Mouse (Mus musculus) embryo, embryonic 10.5 days (tissue): ENCODE results near the gene Grik3.
"Not testable (repeated sequence)": the region's sequence is repeated elsewhere in the genome, so short reads cannot be mapped to it uniquely, and the experiment has no call there.

Source experiments
- DNase-seq: peaks from one replicate; pipeline ENCODE4 v3.0.0-alpha.2; 2015; ENCODE audit warnings: low spot score

Grik3 gene

DNA sequence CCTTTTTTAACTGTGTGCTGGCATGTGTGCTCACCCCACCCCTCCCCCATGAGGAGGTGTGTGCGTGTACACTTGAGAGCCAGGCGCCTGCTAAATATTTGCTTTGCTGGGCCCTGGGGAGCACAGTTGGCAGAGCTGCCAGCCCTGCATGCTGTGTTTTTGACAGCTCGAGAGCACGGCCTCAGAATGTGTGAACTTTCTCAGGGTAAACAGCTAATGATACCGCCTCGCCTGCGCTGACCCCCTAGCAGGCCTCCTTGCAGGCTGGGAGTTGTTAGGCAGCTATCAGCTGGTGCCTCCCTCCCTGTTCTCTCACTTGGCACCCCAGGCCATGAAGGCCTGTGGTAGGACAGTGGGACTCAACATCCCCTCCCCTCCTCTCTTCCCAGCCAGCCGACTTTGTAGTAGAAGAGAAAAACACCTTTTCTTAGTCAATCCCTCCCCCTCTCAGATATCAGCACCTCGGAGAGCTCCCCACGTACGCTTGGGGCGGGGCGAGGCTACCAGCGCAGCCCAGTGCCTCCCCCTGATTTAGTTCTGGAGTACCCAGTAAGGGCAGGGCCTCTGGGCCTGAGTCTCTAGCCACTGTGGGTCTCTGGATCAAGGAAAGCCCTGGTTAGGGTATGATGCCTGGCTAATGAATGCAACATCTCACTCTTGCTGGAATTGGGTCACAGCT is 99.9 kb downstream of the Grik3 start:
- peak; percentile 82 for DNase-seq

DNA sequence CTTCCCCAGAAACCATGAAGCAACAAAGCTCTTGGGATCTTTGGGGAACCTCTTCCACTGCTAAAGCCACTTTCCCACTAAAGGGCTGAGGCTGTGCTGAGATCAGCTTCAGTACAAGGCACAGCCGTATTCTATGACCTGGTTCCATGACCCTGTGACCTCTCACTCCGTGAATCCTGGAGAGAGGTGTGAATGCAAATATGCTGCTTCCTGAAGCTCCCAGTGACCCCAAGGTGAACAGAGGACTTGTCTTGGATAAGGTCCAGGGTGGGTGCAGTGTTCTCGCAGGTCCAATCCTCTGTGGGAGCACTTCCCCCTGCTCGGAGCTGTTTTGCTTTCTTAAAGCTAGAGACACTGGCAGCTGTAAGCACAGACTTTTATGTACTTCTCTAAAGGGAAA is 102.2 kb downstream of the Grik3 start:
- no peak for DNase-seq

DNA sequence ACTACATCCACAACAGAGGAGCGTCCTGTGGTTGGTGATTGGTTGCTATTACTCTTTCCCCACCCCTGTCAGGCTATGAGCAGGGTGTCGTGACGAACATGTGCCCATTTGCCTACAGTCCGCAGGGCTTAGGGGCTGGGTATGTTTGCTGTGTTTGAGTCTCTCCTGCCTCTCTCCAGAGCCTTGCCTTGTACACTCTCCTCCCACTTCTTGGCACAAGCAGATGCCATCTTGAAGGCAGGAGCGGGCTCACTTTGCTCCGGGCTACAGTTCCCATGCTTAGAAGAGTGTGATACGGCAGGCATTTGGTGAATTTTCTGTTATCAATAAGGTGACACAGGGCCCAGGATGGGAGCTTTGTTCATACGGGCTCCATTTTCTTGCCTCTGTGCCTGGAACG is 104.5 kb downstream of the Grik3 start:
- DNase-seq: no peak

DNA sequence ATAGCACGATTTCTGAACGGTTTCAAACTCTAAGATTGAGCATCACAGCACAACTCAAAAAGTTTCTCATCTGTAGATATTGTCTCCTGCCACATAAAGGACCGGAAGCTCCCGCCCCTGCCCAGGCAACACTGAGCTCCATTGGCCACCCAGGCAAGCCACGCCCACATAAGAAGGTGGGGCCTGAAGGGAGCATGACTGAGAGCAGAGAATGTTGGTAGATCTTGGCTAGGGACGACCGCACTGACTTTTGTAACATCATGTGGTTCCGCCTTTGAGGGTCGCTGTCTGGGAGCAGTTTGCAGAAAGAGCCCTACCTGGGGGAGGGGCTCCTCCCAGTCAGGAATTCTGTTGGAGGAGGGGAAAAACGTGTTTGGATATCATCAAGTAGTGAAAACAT is 108.2 kb downstream of the Grik3 start:
- DNase-seq: no peak

DNA sequence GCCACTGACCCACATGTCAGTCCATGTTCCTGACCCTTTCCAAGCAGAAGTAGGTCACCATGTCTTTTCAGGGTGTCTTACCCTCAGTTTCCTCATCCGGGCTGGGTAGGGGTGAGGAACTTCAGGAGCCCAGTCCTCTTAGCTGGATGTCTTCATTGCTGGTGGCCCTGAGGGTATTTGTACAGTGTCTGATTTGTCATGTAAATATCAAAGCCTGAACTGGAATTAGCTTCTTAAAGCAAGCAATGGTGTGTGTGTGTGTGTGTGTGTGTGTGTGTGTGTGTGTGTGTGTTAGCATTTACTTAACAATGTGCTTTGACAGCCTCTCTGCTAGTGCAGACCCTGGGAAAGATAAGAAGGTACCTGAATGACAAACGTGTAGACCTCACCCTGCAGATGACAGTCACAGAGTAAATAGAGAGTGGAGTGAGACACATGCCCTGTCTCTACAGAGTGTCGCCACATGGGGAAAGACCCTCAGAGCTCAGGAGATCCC is 109.1 kb downstream of the Grik3 start:
- no peak for DNase-seq

DNA sequence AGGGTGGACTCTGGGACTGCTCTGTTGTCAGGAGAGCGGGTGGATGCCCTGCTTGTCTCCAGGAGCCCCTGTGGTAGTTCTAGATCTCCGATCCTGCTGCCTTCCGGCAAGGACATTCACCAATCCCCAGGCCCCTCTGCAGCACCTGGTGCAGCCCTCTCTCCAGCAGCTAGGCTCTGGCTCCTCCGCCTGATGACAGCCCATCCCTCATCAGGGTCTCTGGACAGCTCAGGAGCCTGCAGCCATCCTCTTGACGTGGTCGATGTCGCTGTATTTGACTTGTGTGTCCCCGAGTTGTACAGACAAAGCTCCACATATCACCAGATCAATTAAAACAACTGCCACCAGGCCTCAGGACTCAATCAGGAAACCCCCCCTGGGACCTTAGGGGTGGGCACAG is 110.1 kb downstream of the Grik3 start:
- no peak for DNase-seq

DNA sequence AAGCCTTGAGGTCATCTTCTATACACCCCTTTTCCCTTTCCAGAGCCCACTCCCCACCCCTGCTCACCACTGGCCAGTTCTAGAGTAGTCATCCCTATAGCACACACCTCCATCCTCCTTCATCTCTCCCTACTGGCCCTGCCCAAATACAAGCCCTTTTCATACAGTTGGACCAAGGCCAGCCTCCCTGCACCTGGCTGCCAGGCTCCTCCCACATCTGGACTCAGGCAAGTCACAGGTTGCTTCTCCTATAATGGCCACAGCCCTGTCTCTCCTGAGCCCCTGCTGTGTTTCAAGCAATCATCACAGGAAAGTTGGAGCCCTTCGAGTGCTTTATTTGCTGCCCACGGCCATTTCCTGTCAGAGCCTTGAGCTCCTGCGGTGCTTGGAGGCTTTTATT is 110.8 kb downstream of the Grik3 start:
- DNase-seq: no peak

DNA sequence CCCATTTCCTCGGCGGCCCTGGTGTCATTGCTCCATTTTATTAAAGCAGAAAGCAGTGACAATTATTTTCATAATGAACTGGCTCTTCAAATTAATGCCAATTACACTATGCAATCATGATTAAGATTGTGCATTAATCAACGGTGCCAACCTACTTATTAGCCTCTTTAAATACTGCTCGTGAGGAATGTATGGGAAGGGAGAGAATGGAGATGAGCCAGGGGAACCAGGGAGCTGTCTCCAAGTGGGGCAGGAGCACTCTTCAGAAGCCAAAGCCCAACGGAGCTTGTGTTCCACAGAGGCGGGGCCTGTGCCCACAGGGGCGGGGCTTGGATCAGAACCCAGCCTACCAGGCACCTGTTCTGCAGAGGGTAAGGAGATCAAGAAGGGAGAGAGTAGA is 114.0 kb downstream of the Grik3 start:
- DNase-seq: no peak

DNA sequence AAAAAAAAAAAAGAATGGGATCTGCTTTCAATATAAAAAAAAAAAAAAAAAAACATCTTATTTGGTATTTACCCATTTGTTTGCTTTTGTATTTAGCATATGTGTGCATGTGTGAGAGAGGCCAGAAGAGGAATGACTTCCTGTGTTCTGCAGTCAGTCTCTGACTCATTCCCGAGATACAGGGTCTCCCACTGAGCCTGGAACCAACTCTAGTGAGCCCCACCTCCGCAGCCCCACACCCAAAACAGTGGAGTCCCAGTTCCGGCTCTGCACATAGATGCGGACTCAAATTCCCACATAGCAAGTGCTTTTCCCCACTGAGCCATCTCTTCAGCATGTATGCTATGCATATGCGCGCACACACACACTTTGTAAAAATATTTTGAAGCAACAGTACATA is 115.6 kb downstream of the Grik3 start:
- DNase-seq: no peak

DNA sequence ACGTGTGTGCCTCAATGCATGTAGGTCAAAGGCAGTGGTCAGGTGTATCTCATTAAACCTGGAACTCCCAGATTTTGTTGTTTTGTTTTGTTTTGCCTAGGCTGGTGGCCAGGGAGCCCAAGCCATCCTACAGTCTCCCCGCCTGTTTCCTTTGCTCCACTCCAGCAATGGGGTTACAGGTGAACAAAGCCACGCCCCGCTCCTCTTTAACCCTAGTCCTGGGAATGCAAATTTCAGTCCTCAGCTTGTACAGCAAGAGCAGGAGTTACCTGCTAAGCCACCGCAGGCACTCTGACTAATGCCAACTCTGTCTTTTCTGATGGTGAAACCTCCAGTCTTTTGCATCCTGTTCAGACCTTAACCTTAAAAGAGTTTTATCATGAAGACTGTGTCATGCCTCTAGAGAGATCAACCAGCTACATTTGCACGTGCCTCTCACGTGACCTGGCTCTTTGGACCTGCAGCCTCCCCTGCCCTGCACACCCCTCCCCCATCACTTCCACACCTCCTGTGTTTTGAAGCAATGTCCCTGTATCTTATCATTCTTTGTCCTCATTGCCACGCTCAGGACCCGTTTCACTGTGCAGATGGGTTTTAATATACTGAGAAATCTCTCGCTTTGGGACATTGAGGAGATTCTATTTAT is 117.0 kb downstream of the Grik3 start:
- no peak for DNase-seq

DNA sequence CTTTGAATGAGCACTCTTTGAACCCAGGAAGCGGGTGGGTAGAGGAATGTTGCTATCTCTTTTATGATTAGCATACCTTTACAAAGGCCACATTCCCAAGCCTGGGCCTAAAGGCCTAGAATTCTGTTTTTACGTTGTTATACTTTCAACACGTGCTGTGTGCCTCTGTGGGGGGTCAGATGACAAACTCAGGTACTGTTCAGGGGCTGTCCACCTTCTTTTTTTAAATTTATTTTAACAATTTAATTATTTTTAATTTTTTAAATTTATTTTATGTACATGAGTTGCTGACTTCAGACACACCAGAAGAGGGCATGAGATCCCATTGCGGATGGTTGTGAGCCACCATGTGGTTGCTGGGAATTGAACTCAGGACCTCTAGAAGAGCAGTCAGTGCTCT is 118.4 kb downstream of the Grik3 start:
- not testable (repeated sequence) for DNase-seq

DNA sequence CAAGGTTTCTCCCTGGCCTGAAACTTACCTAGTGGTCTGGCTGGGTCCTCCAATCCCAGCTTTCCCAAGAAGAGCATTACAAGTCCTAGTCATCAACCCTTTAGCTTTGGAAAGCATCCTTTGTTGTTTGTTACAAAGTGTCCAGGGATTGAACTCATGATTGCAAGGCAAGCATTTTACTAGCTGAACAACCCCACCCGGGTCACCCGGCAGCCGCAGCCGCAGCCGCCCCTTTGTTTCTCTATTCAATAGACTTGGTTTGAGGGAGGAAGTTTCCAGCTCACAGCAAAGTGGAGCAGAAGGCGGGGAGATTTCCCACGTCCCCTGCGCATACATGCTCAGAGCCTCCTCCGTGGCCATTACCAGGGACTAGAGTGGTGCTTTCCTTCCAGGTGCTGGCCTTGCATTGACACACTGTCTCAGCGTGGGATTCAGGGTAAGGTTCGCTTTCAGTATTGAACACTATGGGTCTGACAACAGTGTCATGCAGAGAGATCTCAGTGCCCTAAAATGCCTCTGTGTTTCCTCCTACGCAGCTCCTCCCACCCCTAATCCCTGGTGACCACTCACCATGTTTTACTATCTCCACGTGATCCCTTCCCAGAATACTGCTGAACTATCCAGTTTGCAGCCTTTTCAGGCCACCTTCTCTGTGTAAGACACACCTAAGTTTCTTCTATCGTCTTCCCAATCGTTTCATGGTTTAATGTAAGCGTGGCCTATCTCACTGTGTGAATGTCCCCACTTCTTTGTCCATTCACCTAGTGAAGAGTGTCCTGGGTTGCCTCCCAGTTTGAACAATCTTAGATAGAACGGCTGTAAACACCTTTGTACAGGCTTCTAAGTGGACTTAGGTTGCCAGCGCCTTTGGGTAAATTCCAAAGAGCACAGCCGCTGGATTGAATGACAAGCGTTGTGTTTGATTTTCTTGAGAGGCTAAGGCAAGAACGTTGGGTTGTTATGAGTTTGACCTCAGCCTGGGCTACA is 119.1 kb downstream of the Grik3 start:
- no peak for DNase-seq

DNA sequence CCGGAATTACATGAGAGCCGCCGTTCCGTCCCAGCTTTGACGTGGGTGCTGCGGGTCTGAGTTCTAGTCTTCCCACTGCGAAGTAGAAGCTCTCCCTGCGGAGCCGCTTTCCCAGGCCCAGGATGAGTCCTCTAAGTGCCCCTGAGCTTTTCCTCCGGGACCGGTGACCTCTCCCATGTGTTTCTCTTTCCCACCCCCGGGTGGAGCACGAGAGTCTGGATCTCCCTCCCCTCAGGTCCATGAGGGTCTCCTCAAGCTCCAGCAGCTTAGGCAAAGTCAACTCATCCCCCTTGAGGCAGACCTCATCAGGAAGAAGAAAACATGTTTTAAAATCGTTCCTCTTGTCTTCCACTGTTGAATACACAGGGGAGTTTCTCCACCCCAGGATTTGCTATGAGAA is 127.4 kb downstream of the Grik3 start:
- no peak for DNase-seq

DNA sequence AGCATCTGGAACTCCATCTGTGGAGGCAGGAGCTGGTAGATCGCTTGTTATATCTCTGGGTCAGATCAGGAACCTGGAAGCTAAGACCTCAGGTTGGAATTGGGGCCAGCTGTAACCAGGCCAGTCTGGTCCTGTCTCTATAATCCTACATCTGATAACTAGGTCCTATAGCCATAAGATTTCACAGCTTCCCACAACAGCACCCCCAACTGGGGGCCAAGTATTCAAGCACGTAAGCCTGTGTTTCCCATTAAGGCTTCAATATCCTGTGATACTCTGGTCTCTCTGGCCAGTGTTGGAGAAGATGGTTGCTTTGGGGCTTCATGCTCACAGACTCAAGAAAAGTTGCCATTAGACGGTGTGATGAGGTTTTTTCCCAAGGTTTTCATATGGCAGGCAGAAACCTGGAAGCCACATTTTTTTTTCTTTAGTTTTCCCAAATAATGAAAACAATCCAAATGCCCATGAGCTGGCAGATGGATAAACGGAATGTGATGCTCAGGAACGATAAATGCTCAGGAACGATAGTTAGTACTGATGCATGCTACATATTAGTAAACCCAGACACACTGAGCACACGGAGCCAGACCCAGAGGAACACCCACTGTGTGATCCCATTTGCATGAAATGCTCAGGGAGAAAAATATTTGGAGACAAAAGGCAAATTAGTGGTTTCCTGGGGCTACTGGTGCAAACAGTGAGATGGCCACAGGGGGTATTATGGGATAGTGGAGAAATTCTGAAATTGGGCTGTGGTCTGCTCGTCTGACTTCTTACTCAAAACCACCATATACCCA is 128.2 kb downstream of the Grik3 start:
- no peak for DNase-seq

DNA sequence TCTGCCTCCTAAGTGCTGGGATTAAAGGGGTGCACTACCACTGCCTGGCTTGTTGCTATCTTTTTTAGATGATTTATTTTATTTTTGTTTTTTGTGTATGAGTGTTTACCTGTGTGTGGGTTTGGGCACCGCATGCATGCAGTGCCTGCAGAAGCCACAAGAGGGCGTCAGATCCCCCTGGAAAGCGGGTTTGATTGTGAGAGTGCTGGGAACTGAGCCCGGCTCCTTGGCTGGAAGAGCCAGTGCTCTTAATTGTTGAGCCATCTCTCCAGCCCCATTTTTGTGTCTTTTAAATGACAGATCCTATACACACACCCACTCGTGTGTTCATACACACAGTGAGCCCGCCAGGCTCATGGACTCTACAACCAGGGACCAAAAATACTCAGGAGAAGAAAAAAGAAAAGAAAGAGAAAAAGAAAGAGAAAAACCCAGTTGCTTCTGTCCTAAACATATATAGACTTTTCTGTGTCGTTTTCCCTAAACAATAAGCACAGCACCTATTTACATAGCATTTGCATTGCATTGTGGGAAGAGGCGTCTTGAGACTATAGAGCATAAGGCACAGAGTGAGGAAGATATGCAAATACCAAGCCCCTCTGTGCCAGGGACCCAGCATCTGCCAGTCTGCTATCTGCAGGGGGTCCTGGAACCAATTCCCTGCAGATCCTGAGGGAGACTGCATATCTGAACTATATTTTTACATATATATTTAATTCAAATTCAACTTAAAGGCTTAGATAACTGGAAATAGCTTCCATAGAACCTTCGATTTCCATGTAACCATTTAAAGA is 134.6 kb downstream of the Grik3 start:
- no peak for DNase-seq

DNA sequence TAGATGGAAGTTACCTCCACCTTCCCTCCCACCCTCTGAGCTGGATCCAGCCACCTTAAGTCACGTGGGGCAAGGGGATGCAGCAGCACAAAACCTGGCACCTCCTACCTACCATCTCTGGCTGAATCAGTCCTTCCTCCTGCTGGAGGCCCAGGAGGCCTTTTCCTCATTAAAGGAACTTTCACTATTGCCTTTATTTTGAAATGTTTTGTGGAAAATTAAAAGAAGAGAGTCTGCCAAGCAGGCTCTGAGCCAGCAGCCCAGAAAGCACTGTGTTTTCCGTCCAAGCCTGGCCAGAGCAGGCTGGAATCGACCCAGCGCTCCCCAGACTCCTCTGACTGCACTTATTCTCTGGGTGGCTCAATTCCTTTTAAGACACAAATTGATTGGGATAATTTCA is 139.0 kb downstream of the Grik3 start:
- no peak for DNase-seq

DNA sequence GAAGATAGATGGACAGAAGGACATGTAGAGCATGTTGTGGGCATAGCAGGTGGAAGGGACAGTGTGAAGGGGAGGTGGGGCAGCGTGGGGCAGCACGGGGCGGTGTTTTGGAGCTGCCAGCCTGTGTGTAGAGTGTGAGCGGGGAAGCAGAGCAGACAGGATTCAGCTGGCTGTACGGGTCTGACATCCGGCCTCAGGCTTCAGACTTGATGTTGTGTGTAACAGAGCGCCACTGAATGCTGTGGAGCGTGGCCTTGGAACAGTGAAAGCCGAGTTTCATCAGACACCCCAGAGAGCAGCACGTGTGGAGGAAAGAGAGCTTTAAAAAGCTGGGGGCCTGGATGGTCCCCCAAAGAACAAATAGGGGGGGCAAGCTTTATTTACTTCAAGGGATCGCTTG is 144.5 kb downstream of the Grik3 start:
- no peak for DNase-seq

DNA sequence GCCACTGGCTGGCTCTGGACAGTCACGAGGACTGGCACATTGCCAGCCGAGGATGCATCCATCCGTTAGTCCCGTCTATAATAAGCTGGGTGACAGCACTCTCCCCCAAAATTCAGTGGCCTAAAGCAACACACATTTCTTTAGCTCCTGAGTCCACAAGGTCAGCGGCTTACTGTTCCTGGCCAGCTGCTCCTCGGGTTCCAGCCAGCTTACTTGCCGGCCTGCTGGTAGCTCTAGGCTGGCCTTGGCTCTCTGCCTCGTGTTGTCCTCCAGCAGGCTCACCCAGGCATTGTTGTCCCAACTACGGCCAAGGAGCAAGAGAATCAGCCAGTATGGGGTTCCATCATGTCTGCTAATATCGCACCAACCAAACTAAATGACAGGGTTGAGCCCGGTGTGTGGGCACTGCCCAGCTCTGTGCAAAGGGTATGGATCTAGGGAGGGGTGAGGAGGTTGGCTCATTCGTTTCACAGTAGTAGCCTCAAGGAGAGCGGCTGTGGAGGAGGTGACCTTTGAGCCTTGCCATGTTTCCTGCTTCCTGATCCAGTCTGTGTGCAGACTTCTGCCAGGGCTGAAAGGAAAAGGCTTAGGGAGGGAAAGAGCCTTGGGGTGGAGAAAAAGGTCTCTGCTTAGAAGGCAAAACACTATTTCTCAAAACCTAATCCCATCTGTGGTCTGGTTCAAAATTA is 146.3 kb downstream of the Grik3 start:
- DNase-seq: no peak

DNA sequence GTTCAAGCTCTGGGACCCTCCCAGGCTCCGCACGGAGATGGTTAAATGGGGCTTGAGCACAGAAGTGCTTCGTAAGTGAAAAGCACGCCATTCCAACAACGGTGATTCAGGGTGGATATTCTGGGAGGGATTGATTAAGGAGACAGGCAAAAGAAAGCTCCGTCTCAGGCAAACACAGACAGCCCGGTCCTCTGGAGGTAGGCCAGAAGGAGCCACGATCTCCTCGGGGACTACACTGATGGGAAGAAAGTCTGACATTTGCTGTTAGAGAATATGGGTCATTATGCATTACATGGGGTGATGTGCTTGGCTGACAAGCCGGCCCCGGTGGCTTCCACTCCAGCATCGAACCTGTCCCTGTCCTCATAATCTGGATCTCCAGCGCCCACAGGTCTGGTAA is 146.9 kb downstream of the Grik3 start:
- DNase-seq: no peak

DNA sequence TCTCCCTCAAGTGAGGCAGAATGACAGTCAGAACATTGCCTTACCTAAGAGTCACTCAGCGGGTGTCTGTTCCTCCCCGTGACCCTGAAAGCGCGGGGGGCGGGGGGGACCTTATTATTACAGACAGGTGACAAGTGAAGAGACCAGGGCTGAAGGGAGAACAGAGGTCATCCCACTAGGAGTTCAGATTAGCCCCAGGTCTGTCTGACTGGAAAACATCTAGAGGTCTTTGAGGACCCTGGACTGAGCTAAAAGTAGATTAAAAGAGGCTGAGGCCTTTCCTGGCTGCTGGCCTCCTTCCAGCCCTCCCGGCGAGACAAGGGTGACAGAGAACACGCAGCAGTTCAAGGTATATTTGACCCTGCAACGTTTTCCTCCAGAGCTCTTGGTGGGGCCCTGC is 150.0 kb downstream of the Grik3 start:
- DNase-seq: no peak
